Mouse (Mus musculus): ENCODE results near the gene Cep97. TPM values are rescaled to one million over a fixed set of nuclear protein-coding genes. Genes with fewer than 3 reads are reported as not detected.
"Not testable (repeated sequence)": the region's sequence is repeated elsewhere in the genome, so short reads cannot be mapped to it uniquely, and the experiment has no call there.

Cep97 gene
- polyA plus RNA-seq, 1 experiment from 2014 or later, result 8.5 TPM

GRCm38 (mm10) chr16:55887814-55888583 lies 46.7 kb downstream of the Cep97 start:
- no peak overlapping the region for H3K9ac ChIP-seq (ENCODE audit: low read depth, low read length)
- H3K4me3 ChIP-seq (replicated peaks; ENCODE audit: low read depth, low read length), result no peak overlapping the region
- 64% methylated on average over 7 of the region's 7 CpGs for WGBS
- H3K4me1 ChIP-seq (replicated peaks; ENCODE audit: insufficient read depth, low read length), result no peaks in the 10 kb centered on the region
- no peaks in the 10 kb centered on the region for H3K36me3 ChIP-seq (ENCODE audit: insufficient read depth, low read length)
- H3K4me2 ChIP-seq (ENCODE audit: low read length), result no peak overlapping the region
- H3K9me3 ChIP-seq (replicated peaks; ENCODE audit: low read length), result no peaks in the 10 kb centered on the region
- peak overlapping the region; percentile 25; the same call in 1 of the 2 replicates for H3K27ac ChIP-seq
- peak; percentile 68 for TF ChIP-seq CTCF (IDR thresholded peaks at IDR 0.05; ENCODE audit: low read depth)
- no peaks in the 10 kb centered on the region for H3K27me3 ChIP-seq (ENCODE audit: insufficient read depth, low read length)
- ATAC-seq (replicated peaks; ENCODE audit: low FRiP score, low read depth), result no peak
- peak; percentile 36 for DNase-seq (ENCODE audit: low spot score)

- ATAC-seq (replicated peaks; ENCODE audit: low FRiP score, low read depth) (0 out of 2 replicates have a peak, but pooled peaks have one; percentile 53), DNase-seq (ENCODE audit: low spot score) (no peak)
- no peak overlapping the region for H3K4me2 ChIP-seq (ENCODE audit: low read length)
- no peak for TF ChIP-seq CTCF (IDR thresholded peaks at IDR 0.05; ENCODE audit: low read depth)
- no peak overlapping the region for H3K9ac ChIP-seq (ENCODE audit: low read depth, low read length)
- no peak overlapping the region for H3K4me3 ChIP-seq (replicated peaks; ENCODE audit: low read depth, low read length)
- no peaks in the 10 kb centered on the region for H3K36me3 ChIP-seq (ENCODE audit: insufficient read depth, low read length)
- no peaks in the 10 kb centered on the region for H3K4me1 ChIP-seq (replicated peaks; ENCODE audit: insufficient read depth, low read length)
- no peak overlapping the region for H3K27ac ChIP-seq
- H3K27me3 ChIP-seq (ENCODE audit: insufficient read depth, low read length), result no peaks in the 10 kb centered on the region
- H3K9me3 ChIP-seq (replicated peaks; ENCODE audit: low read length), result no peaks in the 10 kb centered on the region
- WGBS, result 73% methylated on average over 11 of the region's 11 CpGs
Measured at GRCm38 (mm10) chr16:55884246-55884645, 50.4 kb downstream of the Cep97 start.

GRCm38 (mm10) chr16:55876025-55876424 lies 58.6 kb downstream of the Cep97 start:
- no peaks in the 10 kb centered on the region for H3K4me1 ChIP-seq (replicated peaks; ENCODE audit: insufficient read depth, low read length)
- peaks cover 3% of the 10 kb centered on the region; the same call in 1 of the 2 replicates for H3K36me3 ChIP-seq (ENCODE audit: insufficient read depth, low read length)
- TF ChIP-seq CTCF (IDR thresholded peaks at IDR 0.05; ENCODE audit: low read depth), result no peak
- ATAC-seq (replicated peaks; ENCODE audit: low FRiP score, low read depth), result peak; percentile 49; the same call in 1 of the 2 replicates
- H3K9me3 ChIP-seq (replicated peaks; ENCODE audit: low read length), result no peaks in the 10 kb centered on the region
- H3K9ac ChIP-seq (ENCODE audit: low read depth, low read length), result no peak overlapping the region
- no peak overlapping the region for H3K4me2 ChIP-seq (ENCODE audit: low read length)
- peak; percentile 43 for DNase-seq (ENCODE audit: low spot score)
- WGBS, result 47% methylated on average over 6 of the region's 6 CpGs
- H3K27me3 ChIP-seq (ENCODE audit: insufficient read depth, low read length), result no peaks in the 10 kb centered on the region
- no peak overlapping the region for H3K27ac ChIP-seq
- H3K4me3 ChIP-seq (replicated peaks; ENCODE audit: low read depth, low read length), result no peak overlapping the region

- DNase-seq (ENCODE audit: low spot score), result no peak
- Histone ChIP-seq H3K9me3 (replicated peaks; ENCODE audit: low read length) (no peaks in the 10 kb centered on the region), H3K9ac (ENCODE audit: low read depth, low read length) (no peak overlapping the region), H3K4me3 (replicated peaks; ENCODE audit: low read depth, low read length) (no peak overlapping the region), H3K36me3 (ENCODE audit: insufficient read depth, low read length) (no peaks in the 10 kb centered on the region; the same call in 1 of the 2 replicates), H3K27me3 (ENCODE audit: insufficient read depth, low read length) (no peaks in the 10 kb centered on the region), H3K27ac (no peak overlapping the region), H3K4me2 (ENCODE audit: low read length) (no peak overlapping the region), H3K4me1 (replicated peaks; ENCODE audit: insufficient read depth, low read length) (no peaks in the 10 kb centered on the region)
- no peak for TF ChIP-seq CTCF (IDR thresholded peaks at IDR 0.05; ENCODE audit: low read depth)
- no peak for ATAC-seq (replicated peaks; ENCODE audit: low FRiP score, low read depth)
- 70% methylated on average over 4 of the region's 4 CpGs for WGBS
Measured at GRCm38 (mm10) chr16:55863832-55864231, 70.8 kb downstream of the Cep97 start.

- Histone ChIP-seq H3K27ac (no peak overlapping the region), H3K9me3 (replicated peaks; ENCODE audit: low read length) (no peaks in the 10 kb centered on the region), H3K4me2 (ENCODE audit: low read length) (no peak overlapping the region; the same call in 1 of the 2 replicates), H3K4me3 (replicated peaks; ENCODE audit: low read depth, low read length) (no peak overlapping the region), H3K27me3 (ENCODE audit: insufficient read depth, low read length) (no peaks in the 10 kb centered on the region), H3K36me3 (ENCODE audit: insufficient read depth, low read length) (no peaks in the 10 kb centered on the region; the same call in 1 of the 2 replicates), H3K9ac (ENCODE audit: low read depth, low read length) (no peak overlapping the region), H3K4me1 (replicated peaks; ENCODE audit: insufficient read depth, low read length) (no peaks in the 10 kb centered on the region)
- peak; percentile 100 for TF ChIP-seq CTCF (IDR thresholded peaks at IDR 0.05; ENCODE audit: low read depth)
- WGBS, result 23% methylated on average over 7 of the region's 7 CpGs
- ATAC-seq (replicated peaks; ENCODE audit: low FRiP score, low read depth) (no peak), DNase-seq (ENCODE audit: low spot score) (peak; percentile 91)
Measured at GRCm38 (mm10) chr16:55863149-55863815, 71.4 kb downstream of the Cep97 start.

- 84% methylated on average over 3 of the region's 3 CpGs for WGBS
- DNase-seq (ENCODE audit: low spot score), result no peak
- no peak for TF ChIP-seq CTCF (IDR thresholded peaks at IDR 0.05; ENCODE audit: low read depth)
- no peak for ATAC-seq (replicated peaks; ENCODE audit: low FRiP score, low read depth)
- Histone ChIP-seq H3K4me3 (replicated peaks; ENCODE audit: low read depth, low read length) (no peak overlapping the region), H3K4me2 (ENCODE audit: low read length) (no peak overlapping the region), H3K27ac (no peak overlapping the region), H3K9me3 (replicated peaks; ENCODE audit: low read length) (no peaks in the 10 kb centered on the region; the same call in 1 of the 2 replicates), H3K4me1 (replicated peaks; ENCODE audit: insufficient read depth, low read length) (no peaks in the 10 kb centered on the region), H3K9ac (ENCODE audit: low read depth, low read length) (no peak overlapping the region), H3K36me3 (ENCODE audit: insufficient read depth, low read length) (no peaks in the 10 kb centered on the region), H3K27me3 (ENCODE audit: insufficient read depth, low read length) (no peaks in the 10 kb centered on the region)
Measured at GRCm38 (mm10) chr16:55861104-55861503, 73.6 kb downstream of the Cep97 start.

- WGBS, result 94% methylated on average over 4 of the region's 4 CpGs
- not testable (repeated sequence) for H3K36me3 ChIP-seq (ENCODE audit: insufficient read depth, low read length); ATAC-seq (replicated peaks; ENCODE audit: low FRiP score, low read depth); H3K27me3 ChIP-seq (ENCODE audit: insufficient read depth, low read length); H3K4me1 ChIP-seq (replicated peaks; ENCODE audit: insufficient read depth, low read length); DNase-seq (ENCODE audit: low spot score); H3K4me2 ChIP-seq (ENCODE audit: low read length); H3K27ac ChIP-seq; H3K9me3 ChIP-seq (replicated peaks; ENCODE audit: low read length); H3K9ac ChIP-seq (ENCODE audit: low read depth, low read length); H3K4me3 ChIP-seq (replicated peaks; ENCODE audit: low read depth, low read length)
Measured at GRCm38 (mm10) chr16:55859421-55859820, 75.2 kb downstream of the Cep97 start.

Measured in kidney, postnatal 0 days (tissue).